Mouse (Mus musculus): ENCODE results near the gene Irf2bp1.

The Irf2bp1 gene

GRCm38 (mm10) chr7:19001066-19001806 is 2.6 kb upstream of the Irf2bp1 start:
- peak; percentile 85 for DNase-seq

DNA sequence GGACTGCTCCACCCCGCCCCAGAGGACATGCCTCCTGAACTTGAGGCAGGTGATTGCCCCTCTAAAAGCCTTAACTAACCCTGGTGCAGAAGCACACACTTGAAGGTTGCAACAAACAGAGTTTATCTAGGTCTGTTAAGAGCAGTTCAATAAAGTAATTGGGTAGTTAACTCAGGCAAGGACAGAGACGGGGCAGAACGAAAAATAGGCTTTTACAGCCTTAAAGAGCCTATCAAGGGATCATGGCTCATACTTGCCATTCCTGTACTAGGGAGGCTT is 2.1 kb upstream of the Irf2bp1 start:
- no peak for DNase-seq

- no peak for DNase-seq
Measured at GRCm38 (mm10) chr7:19002115-19002514, 1.7 kb upstream of the Irf2bp1 start.

GRCm38 (mm10) chr7:19002848-19003498 is 871 bp upstream of the Irf2bp1 start:
- peak; percentile 94 for DNase-seq

DNA sequence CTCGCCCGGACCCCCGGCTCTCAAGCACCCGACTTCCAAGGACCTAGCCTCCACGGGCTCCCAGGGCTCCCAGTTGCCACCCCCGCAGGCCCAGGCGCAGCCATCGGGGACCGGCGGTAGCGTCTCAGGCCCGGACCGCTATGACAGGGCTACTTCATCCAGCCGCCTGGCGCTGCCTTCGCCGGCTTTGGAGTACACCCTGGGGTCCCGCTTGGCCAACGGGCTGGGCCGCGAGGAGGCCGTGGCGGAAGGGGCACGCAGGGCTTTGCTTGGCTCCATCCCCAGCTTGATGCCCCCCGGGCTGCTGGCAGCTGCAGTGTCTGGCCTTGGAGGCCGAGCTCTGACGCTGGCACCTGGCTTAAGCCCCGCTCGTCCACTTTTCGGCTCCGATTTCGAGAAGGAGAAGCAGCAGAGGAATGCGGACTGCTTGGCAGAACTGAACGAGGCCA is 811 bp downstream of the Irf2bp1 start:
- DNase-seq, result no peak

DNA sequence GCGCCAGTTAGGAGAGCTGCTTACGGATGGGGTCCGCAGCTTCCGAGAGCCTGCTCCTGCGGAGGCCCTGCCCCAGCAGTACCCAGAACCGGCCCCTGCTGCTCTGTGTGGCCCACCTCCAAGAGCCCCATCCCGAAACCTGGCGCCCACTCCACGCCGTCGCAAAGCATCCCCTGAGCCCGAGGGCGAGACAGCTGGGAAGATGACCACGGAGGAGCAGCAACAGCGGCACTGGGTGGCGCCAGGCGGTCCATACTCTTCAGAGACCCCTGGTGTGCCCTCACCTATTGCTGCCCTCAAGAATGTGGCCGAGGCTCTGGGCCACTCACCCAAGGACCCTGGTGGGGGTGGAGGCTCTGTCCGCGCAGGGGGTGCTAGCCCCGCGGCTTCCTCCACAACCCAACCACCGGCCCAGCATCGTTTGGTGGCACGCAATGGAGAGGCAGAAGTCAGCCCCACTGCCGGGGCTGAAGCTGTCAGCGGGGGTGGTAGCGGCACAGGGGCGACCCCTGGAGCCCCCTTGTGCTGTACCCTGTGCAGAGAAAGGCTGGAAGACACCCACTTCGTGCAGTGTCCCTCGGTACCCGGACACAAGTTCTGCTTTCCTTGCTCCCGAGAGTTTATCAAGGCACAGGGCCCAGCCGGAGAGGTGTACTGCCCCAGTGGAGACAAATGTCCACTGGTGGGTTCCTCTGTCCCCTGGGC is 1.7 kb downstream of the Irf2bp1 start:
- no peak for DNase-seq

GRCm38 (mm10) chr7:19006476-19006875 is 2.6 kb downstream of the Irf2bp1 start:
- DNase-seq, result peak; percentile 95

DNA sequence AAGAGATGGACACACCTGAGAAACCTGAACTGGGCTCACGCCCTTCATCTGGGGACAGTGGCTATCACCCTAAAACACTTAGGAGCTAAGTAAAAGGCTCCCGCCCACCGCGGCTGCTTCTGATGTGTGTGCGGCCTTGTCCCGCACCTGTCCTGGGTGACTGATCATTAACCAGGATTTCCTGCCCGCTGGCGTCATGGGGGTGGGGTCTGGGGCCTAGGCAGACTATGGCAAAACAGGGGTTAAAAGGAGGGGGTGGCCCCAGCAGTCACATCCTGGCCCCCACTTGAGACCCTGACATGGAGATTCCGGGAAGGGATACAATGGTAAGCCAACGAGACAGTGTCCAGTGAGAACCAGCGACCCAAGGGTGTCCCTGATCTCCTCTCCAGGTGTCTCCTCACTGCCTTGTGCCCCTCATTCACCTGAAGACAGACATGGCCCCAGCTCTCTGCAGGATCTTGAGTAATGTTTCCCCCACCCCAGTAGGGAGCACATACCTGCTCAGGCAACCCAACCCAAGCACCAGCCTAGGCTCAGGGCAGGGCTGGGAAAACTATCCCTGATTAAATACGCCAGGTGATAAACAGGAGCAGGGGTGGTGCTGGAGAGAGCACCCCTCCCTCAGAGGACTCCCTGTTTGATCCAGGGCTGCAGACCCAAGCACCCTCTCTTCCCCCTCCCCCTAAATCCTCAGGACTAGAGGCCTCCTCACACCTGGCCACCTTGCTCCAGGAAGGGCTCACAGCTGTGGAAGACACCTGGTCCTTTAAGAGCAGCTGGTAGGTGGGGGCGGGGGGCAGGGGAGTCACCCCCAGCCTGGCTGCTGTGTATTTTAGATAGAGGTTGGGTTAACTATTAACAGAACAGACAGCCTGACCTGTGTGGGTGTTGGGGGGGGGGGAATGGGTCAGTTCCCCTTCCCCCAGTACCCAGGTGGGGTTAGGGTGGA is 3.5 kb downstream of the Irf2bp1 start:
- DNase-seq, result no peak

DNA sequence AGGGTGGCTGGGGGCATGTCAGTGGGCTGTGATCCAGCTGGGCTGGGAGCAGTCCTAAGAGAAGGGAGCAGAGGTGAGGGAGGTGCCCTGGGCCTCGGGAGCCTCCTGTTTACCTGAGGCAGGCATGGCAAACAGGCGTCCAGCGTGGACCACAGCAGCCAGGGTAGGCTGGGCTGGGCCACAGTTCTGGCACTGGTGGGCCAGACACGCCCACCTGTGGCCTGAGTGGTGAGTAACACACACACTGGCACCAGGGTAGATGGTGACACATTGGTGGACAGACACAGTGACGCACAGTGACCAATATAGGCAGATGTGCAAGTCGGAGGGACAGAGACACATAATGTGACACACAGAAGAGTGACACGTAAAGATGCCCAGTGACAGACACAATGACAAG is 6.7 kb downstream of the Irf2bp1 start:
- no peak for DNase-seq

DNA sequence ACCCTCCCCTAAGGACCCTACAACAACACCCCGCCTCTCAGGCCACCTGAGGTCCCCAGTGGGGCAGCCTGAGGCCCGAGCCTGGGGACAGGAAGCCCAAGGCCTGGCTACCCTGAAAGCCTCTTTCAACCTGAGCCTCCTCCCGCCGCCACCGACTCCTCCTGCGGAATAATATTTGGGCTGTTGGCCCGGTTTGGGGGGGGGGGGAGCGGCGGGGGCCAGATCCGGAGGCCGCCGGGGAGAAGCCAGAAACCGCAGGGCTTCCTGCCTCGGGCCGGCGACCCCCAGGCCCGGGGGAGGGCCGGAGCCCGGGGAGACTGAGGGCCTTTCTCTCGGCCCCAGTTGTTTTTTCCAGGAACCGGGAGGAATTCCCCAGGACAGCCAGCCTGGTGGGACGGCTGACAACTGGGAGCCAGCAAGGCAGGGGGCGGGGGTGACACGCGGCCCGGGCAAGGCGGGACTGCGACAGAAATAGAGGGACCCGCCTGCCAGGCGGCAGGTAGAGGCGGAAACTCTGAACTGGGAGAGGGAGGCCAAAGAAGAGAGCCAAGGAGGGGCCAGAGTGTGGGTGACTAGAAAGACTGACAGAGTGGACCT is 8.3 kb downstream of the Irf2bp1 start:
- DNase-seq, result peak; percentile 49

GRCm38 (mm10) chr7:19012882-19013281 is 9.0 kb downstream of the Irf2bp1 start:
- DNase-seq, result no peak

DNA sequence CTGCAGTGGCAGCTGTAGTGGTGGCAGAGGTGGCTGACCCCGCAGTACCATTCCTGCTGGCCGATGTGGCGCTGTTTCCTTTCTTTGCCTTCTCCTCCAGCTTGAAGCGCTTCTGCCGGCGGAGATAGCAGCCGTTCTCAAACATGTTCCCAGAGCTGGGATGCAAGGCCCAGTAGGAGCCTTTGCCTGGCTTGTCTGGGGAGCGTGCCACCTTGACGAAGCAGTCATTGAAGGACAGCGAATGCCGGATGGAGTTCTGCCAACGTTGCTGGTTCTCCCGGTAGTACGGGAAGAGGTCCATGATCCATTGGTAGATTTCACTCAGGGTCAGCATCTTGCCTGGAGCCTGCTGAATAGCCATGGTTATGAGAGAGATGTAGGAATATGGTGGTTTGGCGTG is 10.6 kb downstream of the Irf2bp1 start:
- DNase-seq, result no peak

DNA sequence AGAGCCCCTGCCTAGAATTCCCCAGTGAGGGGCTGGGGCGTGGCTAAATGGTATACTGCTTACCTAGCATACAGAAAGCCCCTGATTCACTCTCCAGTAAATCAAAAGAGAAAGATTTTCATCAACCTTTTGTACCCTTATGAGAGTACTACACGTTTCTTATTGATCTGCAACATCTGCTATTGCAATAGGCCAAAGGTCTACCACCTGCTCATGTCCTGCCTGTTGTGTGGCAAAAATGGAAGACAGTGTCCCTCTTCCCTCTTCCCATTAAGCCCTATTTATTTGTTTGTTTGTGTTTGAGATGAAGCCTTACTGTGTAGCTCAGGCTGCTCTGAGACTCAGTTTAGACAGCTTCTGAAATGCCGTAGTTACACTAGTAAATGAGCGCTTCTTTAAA is 12.2 kb downstream of the Irf2bp1 start:
- no peak for DNase-seq

DNA sequence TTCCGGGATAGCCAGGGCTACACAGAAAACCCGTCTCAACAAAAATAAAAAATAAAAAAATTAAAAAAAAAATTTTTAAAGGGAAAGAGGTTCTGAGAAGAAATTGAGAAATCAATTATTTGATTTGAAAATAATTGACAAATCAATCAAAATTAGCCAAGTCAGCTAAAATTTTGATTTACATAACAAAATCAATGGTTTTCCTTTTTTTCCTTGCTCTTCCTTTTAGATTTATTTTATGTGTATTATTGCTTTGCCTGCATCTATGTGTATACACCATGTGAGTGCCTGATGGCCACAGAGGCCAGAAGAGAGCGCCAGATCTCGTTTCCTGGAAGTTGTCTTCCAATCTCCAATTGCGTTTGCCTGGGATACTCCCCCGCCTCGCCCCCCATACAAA is 14.1 kb downstream of the Irf2bp1 start:
- no peak for DNase-seq

DNA sequence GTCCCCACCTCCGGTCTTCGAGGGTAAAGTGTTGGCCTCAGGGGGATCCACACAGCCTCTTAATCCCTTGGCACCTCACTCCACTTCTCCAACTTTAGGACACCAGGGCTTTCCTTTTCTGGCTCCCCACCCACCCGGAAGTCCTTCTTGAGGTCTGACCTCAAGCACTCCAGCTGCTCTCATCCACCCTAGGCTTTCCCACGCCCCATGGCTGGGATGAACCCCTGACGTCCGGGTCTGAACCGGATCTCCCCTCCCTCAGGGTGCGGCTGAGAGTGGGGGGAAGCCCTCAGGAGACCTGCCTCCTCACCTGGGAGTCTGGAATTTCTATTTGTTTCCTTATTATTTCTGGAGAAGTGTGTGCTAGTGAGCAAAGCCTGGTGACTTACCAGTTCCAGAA is 17.2 kb downstream of the Irf2bp1 start:
- peak; percentile 37 for DNase-seq

DNA sequence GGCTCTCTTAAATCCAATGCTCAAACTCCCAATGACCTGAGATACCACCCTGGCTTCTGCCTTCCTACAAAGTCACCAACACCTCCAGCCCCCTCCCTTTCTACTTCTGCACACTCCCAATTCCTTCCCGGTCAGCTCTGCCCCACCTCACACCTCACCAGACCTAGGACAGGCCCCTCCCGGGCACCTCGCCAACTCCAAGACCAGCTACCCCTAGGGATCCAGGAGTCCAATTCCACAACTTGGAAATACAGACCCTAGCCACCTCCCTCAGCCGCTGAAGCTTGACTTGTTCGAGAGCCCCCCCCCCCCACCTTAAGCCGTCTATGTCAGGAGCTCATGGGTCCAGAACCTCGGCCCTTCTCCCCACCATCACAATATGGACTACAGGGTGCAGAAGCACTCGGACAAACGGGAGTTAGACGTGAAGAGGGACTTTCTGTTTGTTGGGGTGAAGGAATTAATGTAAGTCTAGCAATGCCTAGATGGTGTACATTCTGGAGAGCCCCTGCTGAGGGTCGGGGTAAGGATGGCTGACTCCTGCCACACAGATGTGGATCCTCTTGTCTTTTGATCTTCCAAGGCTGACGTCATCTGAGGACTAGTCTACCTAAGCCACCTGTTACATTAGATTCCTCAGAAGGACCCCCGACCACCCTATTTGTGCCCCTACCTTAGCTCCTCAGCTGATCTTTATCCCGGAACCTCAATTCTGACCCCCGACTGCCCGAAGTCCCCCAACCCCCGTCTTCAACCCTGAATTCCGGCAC is 18.5 kb downstream of the Irf2bp1 start:
- DNase-seq, result no peak

GRCm38 (mm10) chr7:19023357-19023814 is 19.5 kb downstream of the Irf2bp1 start, which contains the start of gene Foxa3:
TSS of gene Foxa3 (minus strand) at chr7:19023538.
- DNase-seq, result peak; percentile 38

GRCm38 (mm10) chr7:19024096-19024506 is 20.3 kb downstream of the Irf2bp1 start, which contains the start of gene Sympk:
TSS of gene Sympk (plus strand) at chr7:19024377.
- peak; percentile 97 for DNase-seq

DNA sequence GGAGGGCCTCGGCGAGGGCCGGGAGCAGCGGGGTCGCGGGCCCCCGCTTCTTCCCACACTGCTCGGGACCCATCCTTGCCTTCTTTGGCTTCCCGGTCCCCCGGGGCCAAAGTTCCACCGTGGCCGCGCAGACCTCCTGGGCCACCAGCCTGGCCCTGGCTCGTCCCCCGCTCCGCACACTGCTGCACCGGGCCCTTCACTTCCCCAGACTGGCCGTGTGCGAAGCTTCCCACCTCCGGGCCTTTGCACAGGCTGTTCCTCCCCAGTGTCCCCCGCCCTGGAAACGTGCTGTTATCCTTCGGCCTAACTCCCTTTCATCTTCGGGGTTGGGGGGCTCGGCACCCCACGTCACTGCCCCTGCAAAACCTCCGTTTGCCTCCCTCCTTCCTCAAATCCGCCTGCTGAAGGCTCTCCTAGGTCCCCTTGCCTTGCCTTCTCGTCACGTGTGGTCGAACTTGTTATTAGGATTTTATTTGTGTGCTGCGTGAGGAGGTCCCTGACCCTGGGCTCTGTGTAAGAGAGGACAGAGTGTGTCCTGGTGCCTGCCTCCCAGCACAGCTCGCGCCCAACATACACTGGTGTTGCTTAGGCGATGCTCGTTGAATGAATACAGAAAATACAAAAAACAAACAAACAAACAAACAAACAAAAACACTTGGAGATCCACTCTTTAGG is 20.9 kb downstream of the Irf2bp1 start:
- no peak for DNase-seq

DNA sequence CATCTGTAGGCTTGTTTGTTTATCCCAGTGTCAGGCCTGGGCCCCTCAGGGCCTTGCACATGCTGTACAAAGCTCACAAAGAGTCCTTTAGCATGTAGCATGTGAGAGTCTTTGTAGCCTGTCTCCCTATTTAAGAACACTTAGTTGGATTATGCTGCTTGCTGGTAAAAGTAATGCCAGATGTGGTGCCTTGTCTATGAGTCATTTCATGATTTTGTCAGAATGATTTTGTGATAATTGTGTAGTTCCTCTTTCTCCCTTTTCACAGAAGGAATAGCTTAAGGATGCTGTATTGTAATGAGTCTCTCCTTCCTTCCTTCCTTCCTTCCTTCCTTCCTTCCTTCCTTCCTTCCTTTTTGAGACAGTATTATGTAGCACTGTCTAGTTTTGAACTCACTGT is 24.2 kb downstream of the Irf2bp1 start:
- DNase-seq, result no peak

Data from lung, postnatal 36 days (tissue).